Mouse (Mus musculus): ENCODE results near the gene Bco2.

GRCm38 (mm10) chr9:50567372-50567771 lies 12.4 kb upstream of the Bco2 start:
- TF ChIP-seq POLR2A (IDR thresholded peaks at IDR 0.05; ENCODE audit: borderline replicate concordance, low read depth, low read length), result no peak
- TF ChIP-seq CTCF (IDR thresholded peaks at IDR 0.05; ENCODE audit: low read depth, low read length), result no peak
